Mouse (Mus musculus) liver, embryonic 14.5 days (tissue): ENCODE measurements around the gene Ube2e1.

Experiments
- CTCF ChIP-seq: IDR thresholded peaks from 2 replicates; pipeline ENCODE4 v1.5.1; 2016; ENCODE audit warnings: antibody characterized with exemption, low read depth, control low read depth
- EP300 ChIP-seq: IDR thresholded peaks from 2 replicates; pipeline ENCODE4 v1.6.1; 2016; ENCODE audit warnings: antibody characterized with exemption, low read depth

GRCm38 (mm10) chr14:18303262-18303661, 28.4 kb downstream of the Ube2e1 start:
- TF ChIP-seq CTCF (no peak), EP300 (no peak)
